Mouse (Mus musculus): Measurements from ENCODE around the gene Eif4b.

The Eif4b gene

GRCm38 (mm10) chr15:102144274-102144711 is 70.7 kb downstream of the Eif4b start, which contains the start of gene Igfbp6:
Igfbp6 (plus strand) TSS chr15:102144362.
- POLR2A ChIA-PET, result interaction anchor here in 2 of 4 experiments (0.5 to 2.4 kb wide), 5 partner anchors 12 to 102 kb away, joined by 3 to 7 read pairs (median 4); partner anchors contain the start of genes Tns2 (in 1 of the 2) and Zfp740 (in 1 of the 2)
- CTCF ChIA-PET, result interaction anchor here in 3 of 4 experiments (0.9 to 2.2 kb wide), 4 partner anchors 9 to 80 kb away, joined by 3 to 5 read pairs (median 4); no protein-coding TSS in a partner anchor

- ChIA-PET CTCF (interaction anchor here in 2 of 4 experiments (1.5 to 2.2 kb wide), 2 partner anchors 37 to 80 kb away, joined by 3 to 5 read pairs; no protein-coding TSS in a partner anchor), POLR2A (interaction anchor here in 2 of 4 experiments (0.5 to 2.4 kb wide), 3 partner anchors 12 to 81 kb away, joined by 4 to 7 read pairs (median 6); no protein-coding TSS in a partner anchor)
Observed at GRCm38 (mm10) chr15:102144726-102145125, 71.2 kb downstream of the Eif4b start.

- CTCF ChIA-PET, result interaction anchor here in 3 of 4 experiments (0.7 to 3.0 kb wide), 7 partner anchors 9 to 79 kb away, joined by 3 to 9 read pairs (median 4); partner anchors contain the start of genes Tns2 (in 2 of the 3) and Spryd3 (in 1 of the 3)
- POLR2A ChIA-PET, result interaction anchor here in 2 of 4 experiments (0.5 to 2.4 kb wide), 4 partner anchors 11 to 82 kb away, joined by 3 to 7 read pairs (median 4); no protein-coding TSS in a partner anchor
Observed at GRCm38 (mm10) chr15:102145330-102145729, 71.8 kb downstream of the Eif4b start.

- ChIA-PET CTCF (interaction anchor here (0.6 to 3.0 kb wide), 22 partner anchors 7 to 1316 kb away, joined by 3 to 10 read pairs (median 4); partner anchors contain the start of genes Spryd3 (in 2 of the 4) and Tns2 (in 2 of the 4)), POLR2A (interaction anchor here in 3 of 4 experiments (0.6 to 2.4 kb wide), 11 partner anchors 10 to 100 kb away, joined by 3 to 8 read pairs (median 3); partner anchors contain the start of gene Spryd3 (in 1 of the 3))
Observed at GRCm38 (mm10) chr15:102146089-102146488, 72.5 kb downstream of the Eif4b start.

Measured in embryonic stem cell, embryonic (primary cell).